Mouse (Mus musculus) kidney, adult 9 months (tissue): ENCODE measurements around the gene Vmn1r19.
"Not testable (repeated sequence)": the region's sequence is repeated elsewhere in the genome, so short reads cannot be mapped to it uniquely, and the experiment has no call there.

Experiments used
- DNase-seq: peaks from one replicate; pipeline ENCODE4 v3.0.0; 2022

Vmn1r19 gene

DNA sequence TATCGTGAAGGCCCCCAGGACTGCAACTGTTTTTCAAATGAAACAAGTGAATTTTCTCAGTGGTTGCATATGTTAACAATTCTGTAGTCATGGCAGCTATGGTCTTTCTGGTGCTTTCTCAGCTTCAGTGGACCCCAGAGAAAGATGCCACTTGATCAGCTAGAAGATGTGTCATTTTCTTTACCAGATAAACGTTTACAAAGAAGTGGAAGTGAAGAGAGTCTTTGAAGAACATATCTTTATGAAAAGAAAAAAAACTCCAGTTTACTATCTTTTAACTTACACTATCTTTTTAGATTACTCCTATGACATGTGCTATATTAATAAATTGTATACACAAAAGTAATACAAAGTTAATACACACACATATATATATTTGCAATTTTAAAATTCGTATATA is at the start of gene Vmn1r19:
Gene Vmn1r19 (plus strand): TSS at position 301 of the 400 bp plus-strand sequence.
- not testable (repeated sequence) for DNase-seq

DNA sequence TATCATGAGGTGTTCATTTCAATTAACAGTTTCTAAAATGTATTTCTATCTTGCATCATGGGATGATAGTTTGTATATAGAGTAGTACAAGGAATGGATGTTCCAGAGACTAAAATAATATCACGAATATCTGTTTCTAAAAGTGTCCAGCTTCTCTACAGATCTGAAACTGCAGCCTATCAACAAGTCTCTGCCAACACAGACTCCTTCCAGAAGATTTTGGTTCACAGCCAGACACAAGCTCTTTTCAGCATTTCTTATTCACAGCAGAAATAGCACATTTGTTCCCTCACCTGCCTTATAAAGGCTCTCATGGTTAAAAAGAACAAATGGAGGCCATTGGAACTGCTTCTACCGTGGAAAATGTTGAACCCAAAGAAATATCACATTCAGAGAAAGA is 46.7 kb upstream of the Vmn1r19 start:
- no peak for DNase-seq

DNA sequence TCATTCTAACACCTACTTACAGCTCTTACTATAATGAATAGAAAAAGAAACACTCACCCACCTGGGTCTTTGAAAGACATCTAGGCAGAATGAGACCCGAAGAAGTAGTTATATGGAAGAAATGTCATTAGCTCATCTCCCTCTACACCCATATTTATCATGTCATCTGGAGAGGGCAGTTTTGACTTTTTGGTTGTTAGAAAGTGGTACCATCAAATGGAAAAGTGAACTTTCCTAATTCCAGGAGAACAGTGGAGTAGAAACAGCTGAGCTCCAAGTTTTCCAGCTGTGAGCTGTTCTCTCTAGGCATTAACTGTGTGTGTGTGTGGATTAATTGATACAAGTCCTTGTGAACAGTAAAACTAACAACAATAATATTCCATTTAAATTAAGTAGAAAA is 40.0 kb upstream of the Vmn1r19 start, which contains the start of gene Vmn1r17:
Gene Vmn1r17 (minus strand): TSS at position 101 of the 400 bp plus-strand sequence.
- DNase-seq = no peak

DNA sequence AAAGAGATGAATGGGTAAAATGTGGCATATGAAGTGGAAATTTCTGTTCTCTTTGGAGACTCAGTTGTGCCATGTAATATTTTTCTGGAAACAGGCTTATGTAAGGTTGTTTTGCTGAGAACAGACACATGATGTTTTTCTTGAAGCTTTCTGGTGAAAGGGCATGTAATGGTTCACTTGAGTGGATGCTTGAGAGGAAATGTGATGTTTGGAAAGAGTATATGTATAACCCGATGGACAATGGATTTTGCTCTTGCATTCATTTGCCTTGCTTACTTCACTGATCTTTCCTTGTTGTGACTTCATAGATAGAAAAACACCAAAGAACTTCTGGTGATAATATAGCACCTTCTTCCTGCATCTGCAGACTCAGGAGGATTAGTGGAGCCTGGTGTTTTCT is 37.7 kb upstream of the Vmn1r19 start:
- DNase-seq = peak; percentile 69

DNA sequence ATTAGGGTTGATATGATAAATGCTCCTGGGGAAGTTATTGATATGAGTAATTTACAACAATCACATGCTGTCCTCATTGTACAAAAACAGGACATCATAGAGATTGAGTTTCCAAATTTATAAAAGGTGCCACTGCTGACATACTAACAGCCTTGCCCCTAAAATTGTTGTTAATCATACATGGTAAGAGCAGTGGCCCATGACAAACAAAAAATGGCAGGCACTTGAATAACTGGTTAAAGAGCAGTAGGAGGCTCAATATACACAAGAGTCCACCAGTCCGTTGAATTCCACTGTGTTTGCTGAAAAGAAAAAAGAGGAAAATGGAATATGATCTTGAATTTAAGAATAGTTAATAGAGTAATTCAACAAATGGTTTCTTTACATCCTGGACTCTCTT is 36.1 kb upstream of the Vmn1r19 start:
- peak; percentile 58 for DNase-seq

DNA sequence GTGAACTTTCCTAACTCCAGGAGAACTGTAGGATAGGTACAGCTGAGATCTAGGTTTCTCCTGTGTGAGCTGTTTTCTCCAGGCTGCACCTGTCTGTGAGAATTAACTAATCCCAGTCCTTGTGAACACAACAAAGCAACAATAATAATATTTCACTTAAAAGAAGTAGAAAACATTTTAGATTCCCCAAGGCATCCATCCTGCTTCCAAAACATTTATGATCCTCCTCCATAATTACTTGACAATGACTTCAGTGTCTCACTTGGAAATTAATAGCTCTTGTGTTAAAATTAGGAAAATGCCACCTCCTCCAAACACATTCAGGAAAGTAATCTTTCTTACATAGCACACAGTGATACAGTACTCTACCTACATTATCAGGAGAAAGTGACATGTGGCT is 7.9 kb upstream of the Vmn1r19 start, which contains the start of gene Vmn1r18:
Gene Vmn1r18 (minus strand): TSS at position 101 of the 400 bp plus-strand sequence.
- DNase-seq = no peak

DNA sequence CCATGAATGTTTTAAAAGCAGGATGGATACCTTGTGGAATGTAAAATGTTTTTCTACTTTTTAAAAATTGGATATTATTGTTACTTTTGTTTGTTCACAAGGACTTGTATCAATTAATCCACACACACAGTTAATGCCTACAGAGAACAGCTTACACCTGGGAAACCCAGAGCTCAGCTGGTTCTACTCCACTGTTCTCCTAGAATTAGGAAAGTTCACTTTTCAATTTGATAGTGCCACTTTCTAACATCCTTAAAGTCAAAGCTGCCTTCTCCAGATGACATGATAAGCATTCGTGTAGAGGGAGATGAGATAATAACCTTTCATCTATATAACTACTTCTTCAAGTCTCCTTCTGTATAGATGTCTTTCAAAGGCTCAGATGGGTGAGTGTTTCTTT is 25.1 kb downstream of the Vmn1r19 start, which contains the start of gene Vmn1r20:
Gene Vmn1r20 (plus strand): TSS at position 301 of the 400 bp plus-strand sequence.
- no peak for DNase-seq

DNA sequence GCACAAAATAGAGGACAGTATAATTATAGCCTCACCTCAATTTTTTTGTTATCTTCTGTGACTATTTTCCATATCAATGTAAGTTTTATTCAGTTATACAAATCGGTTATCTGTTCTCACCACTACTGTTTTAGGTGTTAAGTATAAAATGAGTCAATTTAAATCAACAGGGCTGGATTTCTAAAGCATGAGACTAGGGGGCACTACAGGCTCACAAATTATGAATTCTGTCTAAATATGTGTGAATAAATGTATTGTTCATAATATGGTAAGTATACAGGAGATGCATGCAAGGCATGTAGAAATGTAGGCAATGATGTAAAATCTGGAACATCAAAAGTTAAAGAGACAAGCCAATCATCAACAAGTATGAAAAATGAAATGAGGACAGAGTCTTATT is 27.6 kb downstream of the Vmn1r19 start:
- peak; percentile 13 for DNase-seq
